Mouse (Mus musculus) stomach, postnatal 0 days (tissue): ENCODE results near the gene Mtf2. TPM values are rescaled to one million over a fixed set of nuclear protein-coding genes. Genes with fewer than 3 reads are reported as not detected.
"Not testable (repeated sequence)": the region's sequence is repeated elsewhere in the genome, so short reads cannot be mapped to it uniquely, and the experiment has no call there.

ENCODE experiments used
- ATAC-seq: fragments of 200-750 bp; cut with Nextera tagmentation; 2 replicates; pipeline ENCODE4 v1.8.0; 2017; ENCODE audit not compliant: low FRiP score, low TSS enrichment
- DNase-seq: peaks from one replicate; pipeline ENCODE4 v3.0.0-alpha.2; 2016; ENCODE audit warnings: low spot score
- H3K27ac ChIP-seq: fragments of 300-500 bp; sonication (generic); replicated peaks from 2 replicates; pipeline ENCODE4 v1.5.1; 2014; ENCODE audit warnings: mild to moderate bottlenecking, control low read depth
- H3K27me3 ChIP-seq: fragments of 300-500 bp; sonication (generic); 2 replicates; pipeline ENCODE4 v1.6.1; 2014; ENCODE audit warnings: low read length; ENCODE audit not compliant: control insufficient read depth, insufficient read depth
- H3K36me3 ChIP-seq: fragments of 300-500 bp; sonication (generic); 2 replicates; pipeline ENCODE4 v1.6.1; 2014; ENCODE audit warnings: low read length, mixed read lengths; ENCODE audit not compliant: control insufficient read depth, insufficient read depth
- H3K4me1 ChIP-seq: fragments of 300-500 bp; sonication (generic); replicated peaks from 2 replicates; pipeline ENCODE4 v1.6.1; 2014; ENCODE audit warnings: antibody characterized with exemption; ENCODE audit not compliant: control insufficient read depth, insufficient read depth
- H3K4me2 ChIP-seq: fragments of 300-500 bp; sonication (generic); replicated peaks from 2 replicates; pipeline ENCODE4 v1.6.1; 2014; ENCODE audit warnings: low read depth, mild to moderate bottlenecking, control low read depth, moderate library complexity
- H3K4me3 ChIP-seq: fragments of 300-500 bp; sonication (generic); 2 replicates; pipeline ENCODE4 v1.5.1; 2014; ENCODE audit warnings: low read depth, low read length, control low read depth
- H3K9ac ChIP-seq: fragments of 300-500 bp; sonication (generic); 2 replicates; pipeline ENCODE4 v1.6.1; 2014; ENCODE audit warnings: mild to moderate bottlenecking, low read length, control low read depth, mixed read lengths
- H3K9me3 ChIP-seq: fragments of 300-500 bp; sonication (generic); 2 replicates; pipeline ENCODE4 v1.6.1; 2016; ENCODE audit warnings: low read length; ENCODE audit not compliant: control insufficient read depth
- CTCF ChIP-seq: IDR thresholded peaks from 2 replicates; pipeline ENCODE4 v1.5.1; 2016; ENCODE audit warnings: antibody characterized with exemption, low read depth, mild to moderate bottlenecking, moderate library complexity
- EP300 ChIP-seq: optimal IDR thresholded peaks from 2 replicates; pipeline ENCODE3; 2016; ENCODE audit warnings: antibody characterized with exemption
- WGBS: fragments of 180-500 bp; shearing (Covaris S2); extraction: QIAGEN DNeasy Blood & Tissue Kit; methylation state at CpG from one replicate; pipeline ENCODE4 v1.1.7; 2014; 5-methylcytosine and 5-hydroxymethylcytosine counted together
- polyA plus RNA-seq: library from polyadenylated mRNA; unstranded; fragments of >200 nt; fragmentation: Nextera tagmentation; extraction: Ambion mirVana; gene quantifications from 2 replicates; pipeline ENCODE4 v1.2.1, GENCODE M21; 2015

Mtf2 gene
- polyA plus RNA-seq, 1 experiment from 2014 or later = 30.7 TPM

- H3K9ac ChIP-seq = no peak overlapping the region
- no peaks in the 10 kb centered on the region for H3K27me3 ChIP-seq
- WGBS = 97% methylated on average over 1 of the region's 1 CpGs
- H3K4me3 ChIP-seq = no peak overlapping the region
- TF ChIP-seq EP300 (no peak), CTCF (no peak)
- no peaks in the 10 kb centered on the region for H3K36me3 ChIP-seq
- H3K4me1 ChIP-seq = no peaks in the 10 kb centered on the region
- ATAC-seq (no peak), DNase-seq (no peak)
- H3K9me3 ChIP-seq = no peaks in the 10 kb centered on the region
- H3K4me2 ChIP-seq = no peak overlapping the region
- H3K27ac ChIP-seq = no peak overlapping the region
Measured at GRCm38 (mm10) chr5:108072301-108072700, 6.8 kb downstream of the Mtf2 start.

GRCm38 (mm10) chr5:108076241-108076640, 10.8 kb downstream of the Mtf2 start:
- DNase-seq (no peak), ATAC-seq (no peak)
- no peaks in the 10 kb centered on the region for H3K27me3 ChIP-seq
- H3K9ac ChIP-seq = no peak overlapping the region
- no peaks in the 10 kb centered on the region for H3K36me3 ChIP-seq
- no peak overlapping the region for H3K4me3 ChIP-seq
- no peak overlapping the region for H3K27ac ChIP-seq
- no peak for TF ChIP-seq CTCF
- TF ChIP-seq EP300 = no peak
- no peaks in the 10 kb centered on the region for H3K9me3 ChIP-seq
- no peak overlapping the region for H3K4me2 ChIP-seq
- H3K4me1 ChIP-seq = no peaks in the 10 kb centered on the region

- H3K4me1 ChIP-seq = no peaks in the 10 kb centered on the region
- no peak for TF ChIP-seq EP300
- no peak for TF ChIP-seq CTCF
- H3K9me3 ChIP-seq = no peaks in the 10 kb centered on the region
- H3K9ac ChIP-seq = no peak overlapping the region
- no peak overlapping the region for H3K27ac ChIP-seq
- DNase-seq (no peak), ATAC-seq (no peak)
- H3K4me2 ChIP-seq = no peak overlapping the region
- WGBS = 63% methylated on average over 6 of the region's 6 CpGs
- H3K36me3 ChIP-seq = no peaks in the 10 kb centered on the region
- H3K4me3 ChIP-seq = no peak overlapping the region
- no peaks in the 10 kb centered on the region for H3K27me3 ChIP-seq
Measured at GRCm38 (mm10) chr5:108076833-108077540, 11.5 kb downstream of the Mtf2 start.

- Histone ChIP-seq H3K36me3 (no peaks in the 10 kb centered on the region), H3K9me3 (no peaks in the 10 kb centered on the region), H3K4me2 (no peak overlapping the region), H3K27me3 (no peaks in the 10 kb centered on the region), H3K9ac (no peak overlapping the region), H3K4me1 (no peaks in the 10 kb centered on the region), H3K27ac (no peak overlapping the region), H3K4me3 (no peak overlapping the region)
- DNase-seq (no peak), ATAC-seq (no peak)
- TF ChIP-seq EP300 (no peak), CTCF (no peak)
Measured at GRCm38 (mm10) chr5:108079603-108080002, 14.1 kb downstream of the Mtf2 start.

- Histone ChIP-seq H3K36me3 (no peaks in the 10 kb centered on the region; the same call in 1 of the 2 replicates), H3K4me2 (no peak overlapping the region), H3K27me3 (no peaks in the 10 kb centered on the region), H3K9ac (no peak overlapping the region), H3K4me1 (no peaks in the 10 kb centered on the region), H3K27ac (no peak overlapping the region), H3K9me3 (no peaks in the 10 kb centered on the region), H3K4me3 (no peak overlapping the region)
- DNase-seq = peak; percentile 18
- 43% methylated on average over 2 of the region's 2 CpGs for WGBS
- no peak for ATAC-seq
- TF ChIP-seq EP300 (no peak), CTCF (peak; percentile 65)
Measured at GRCm38 (mm10) chr5:108082380-108082779, 16.9 kb downstream of the Mtf2 start.

GRCm38 (mm10) chr5:108085440-108085839, 20.0 kb downstream of the Mtf2 start:
- H3K27me3 ChIP-seq = no peaks in the 10 kb centered on the region
- WGBS = 90% methylated on average over 2 of the region's 2 CpGs
- DNase-seq (no peak), ATAC-seq (no peak)
- H3K4me2 ChIP-seq = no peak overlapping the region
- H3K27ac ChIP-seq = no peak overlapping the region
- H3K36me3 ChIP-seq = peaks cover under 1% of the 10 kb centered on the region; the same call in 1 of the 2 replicates
- no peaks in the 10 kb centered on the region for H3K9me3 ChIP-seq
- no peak overlapping the region for H3K4me3 ChIP-seq
- H3K4me1 ChIP-seq = no peaks in the 10 kb centered on the region
- TF ChIP-seq CTCF (peak; percentile 46), EP300 (no peak)
- no peak overlapping the region for H3K9ac ChIP-seq

- 93% methylated on average over 8 of the region's 8 CpGs for WGBS
- H3K4me2 ChIP-seq, H3K9ac ChIP-seq, H3K9me3 ChIP-seq, H3K4me3 ChIP-seq, DNase-seq, H3K27ac ChIP-seq, ATAC-seq, H3K36me3 ChIP-seq, H3K27me3 ChIP-seq, H3K4me1 ChIP-seq: not testable (repeated sequence)
Measured at GRCm38 (mm10) chr5:108092731-108093130, 27.3 kb downstream of the Mtf2 start.
